Mouse (Mus musculus): ENCODE data around the gene Slit1. TPM values are rescaled to one million over a fixed set of nuclear protein-coding genes. Genes with fewer than 3 reads are reported as not detected.

Slit1 gene
- total RNA-seq (2017): 0.05 and 0.15 TPM in 2 replicates

GRCm38 (mm10) chr19:41743396-41743795 is at the start of gene Slit1:
Gene Slit1 (minus strand): TSS chr19:41743665.
- ATAC-seq (replicated peaks; ENCODE audit: low read depth, poor library complexity, severe bottlenecking): no peak

- no peak for ATAC-seq (replicated peaks; ENCODE audit: low read depth, poor library complexity, severe bottlenecking)
Observed at GRCm38 (mm10) chr19:41792934-41793486, 49.5 kb upstream of the Slit1 start.

- no peak for ATAC-seq (replicated peaks; ENCODE audit: low read depth, poor library complexity, severe bottlenecking)
Observed at GRCm38 (mm10) chr19:41791384-41791783, 47.9 kb upstream of the Slit1 start.

- ATAC-seq (replicated peaks; ENCODE audit: low read depth, poor library complexity, severe bottlenecking): peak; percentile 89
Observed at GRCm38 (mm10) chr19:41789110-41789961, 45.9 kb upstream of the Slit1 start.

- no peak for ATAC-seq (replicated peaks; ENCODE audit: low read depth, poor library complexity, severe bottlenecking)
Observed at GRCm38 (mm10) chr19:41786896-41787295, 43.4 kb upstream of the Slit1 start.

GRCm38 (mm10) chr19:41777514-41777913 is 34.0 kb upstream of the Slit1 start:
- no peak for ATAC-seq (replicated peaks; ENCODE audit: low read depth, poor library complexity, severe bottlenecking)

- ATAC-seq (replicated peaks; ENCODE audit: low read depth, poor library complexity, severe bottlenecking): no peak
Observed at GRCm38 (mm10) chr19:41768711-41769110, 25.2 kb upstream of the Slit1 start.

- ATAC-seq (replicated peaks; ENCODE audit: low read depth, poor library complexity, severe bottlenecking): no peak
Observed at GRCm38 (mm10) chr19:41766628-41767027, 23.2 kb upstream of the Slit1 start.

- ATAC-seq (replicated peaks; ENCODE audit: low read depth, poor library complexity, severe bottlenecking): peak; percentile 83
Observed at GRCm38 (mm10) chr19:41763870-41764660, 20.6 kb upstream of the Slit1 start.

GRCm38 (mm10) chr19:41761529-41761928 is 18.1 kb upstream of the Slit1 start:
- no peak for ATAC-seq (replicated peaks; ENCODE audit: low read depth, poor library complexity, severe bottlenecking)

- ATAC-seq (replicated peaks; ENCODE audit: low read depth, poor library complexity, severe bottlenecking): no peak
Observed at GRCm38 (mm10) chr19:41759765-41760164, 16.3 kb upstream of the Slit1 start.

GRCm38 (mm10) chr19:41759270-41759669 is 15.8 kb upstream of the Slit1 start:
- ATAC-seq (replicated peaks; ENCODE audit: low read depth, poor library complexity, severe bottlenecking): no peak

GRCm38 (mm10) chr19:41754760-41755159 is 11.3 kb upstream of the Slit1 start:
- no peak for ATAC-seq (replicated peaks; ENCODE audit: low read depth, poor library complexity, severe bottlenecking)

GRCm38 (mm10) chr19:41751906-41752305 is 8.4 kb upstream of the Slit1 start:
- no peak for ATAC-seq (replicated peaks; ENCODE audit: low read depth, poor library complexity, severe bottlenecking)

GRCm38 (mm10) chr19:41747436-41747835 is 4.0 kb upstream of the Slit1 start:
- no peak for ATAC-seq (replicated peaks; ENCODE audit: low read depth, poor library complexity, severe bottlenecking)

GRCm38 (mm10) chr19:41745941-41746557 is 2.6 kb upstream of the Slit1 start:
- ATAC-seq (replicated peaks; ENCODE audit: low read depth, poor library complexity, severe bottlenecking): no peak

- no peak for ATAC-seq (replicated peaks; ENCODE audit: low read depth, poor library complexity, severe bottlenecking)
Observed at GRCm38 (mm10) chr19:41738896-41739295, 4.6 kb downstream of the Slit1 start.

GRCm38 (mm10) chr19:41738429-41738805 is 5.0 kb downstream of the Slit1 start:
- ATAC-seq (replicated peaks; ENCODE audit: low read depth, poor library complexity, severe bottlenecking): no peak

- no peak for ATAC-seq (replicated peaks; ENCODE audit: low read depth, poor library complexity, severe bottlenecking)
Observed at GRCm38 (mm10) chr19:41737657-41738428, 5.6 kb downstream of the Slit1 start.

- no peak; the same call in 1 of the 2 replicates for ATAC-seq (replicated peaks; ENCODE audit: low read depth, poor library complexity, severe bottlenecking)
Observed at GRCm38 (mm10) chr19:41734685-41735084, 8.8 kb downstream of the Slit1 start.
